Mouse (Mus musculus): ENCODE data around the gene Actn1. TPM values are rescaled to one million over a fixed set of nuclear protein-coding genes. Genes with fewer than 3 reads are reported as not detected.

Actn1 gene
- total RNA-seq, 2 experiments from 2014 or later, result 31.2 to 46.1 TPM

DNA sequence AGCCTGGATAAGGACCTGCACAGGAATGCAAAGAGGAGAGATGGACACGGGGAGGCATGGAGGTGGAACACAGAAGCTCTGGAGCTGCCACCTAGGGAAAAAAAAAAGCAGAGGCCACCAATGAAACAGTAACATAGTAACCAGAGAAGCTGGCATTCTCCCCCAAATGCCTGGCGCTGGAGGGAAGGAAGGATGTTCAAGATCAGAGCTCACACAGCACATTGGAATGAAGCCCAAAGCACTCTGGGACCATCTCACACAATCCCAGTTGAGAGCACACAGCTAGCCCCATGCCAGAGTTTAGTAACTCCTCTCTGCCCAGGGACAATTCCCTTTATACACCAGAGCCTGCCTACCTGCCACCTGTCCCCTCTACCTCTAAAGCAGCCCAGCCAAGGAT lies 34.1 kb downstream of the Actn1 start:
- DNase-seq, result no peak

DNA sequence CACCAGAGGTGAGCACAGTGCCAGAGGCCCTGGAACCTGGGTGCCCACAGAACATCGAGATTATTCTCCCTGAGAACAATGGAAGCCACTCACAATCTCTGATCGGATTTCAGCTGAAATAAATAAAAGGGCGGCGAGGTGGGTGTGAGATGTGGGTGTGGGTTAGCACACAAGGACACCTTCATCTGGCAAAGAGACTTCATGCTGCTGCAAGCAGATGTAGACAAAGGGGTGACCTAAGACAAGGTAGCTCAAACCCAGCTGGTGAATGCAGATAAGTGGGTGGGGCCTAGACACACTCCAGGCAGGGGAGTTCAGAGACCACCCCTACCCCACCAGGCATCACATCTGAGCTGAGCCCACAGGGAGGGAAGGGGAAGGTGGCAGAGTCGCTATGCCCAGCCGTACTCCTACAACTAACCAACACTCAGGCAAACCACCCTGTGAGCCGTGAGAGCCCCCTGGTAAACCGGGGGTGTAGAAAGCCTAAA lies 35.9 kb downstream of the Actn1 start:
- no peak for DNase-seq

- DNase-seq, result no peak
These were observed 36.7 kb downstream of the Actn1 start for GRCm38 (mm10) chr12:80223511-80223910.

- DNase-seq, result no peak
These were observed 37.7 kb downstream of the Actn1 start for GRCm38 (mm10) chr12:80222473-80222872.

DNA sequence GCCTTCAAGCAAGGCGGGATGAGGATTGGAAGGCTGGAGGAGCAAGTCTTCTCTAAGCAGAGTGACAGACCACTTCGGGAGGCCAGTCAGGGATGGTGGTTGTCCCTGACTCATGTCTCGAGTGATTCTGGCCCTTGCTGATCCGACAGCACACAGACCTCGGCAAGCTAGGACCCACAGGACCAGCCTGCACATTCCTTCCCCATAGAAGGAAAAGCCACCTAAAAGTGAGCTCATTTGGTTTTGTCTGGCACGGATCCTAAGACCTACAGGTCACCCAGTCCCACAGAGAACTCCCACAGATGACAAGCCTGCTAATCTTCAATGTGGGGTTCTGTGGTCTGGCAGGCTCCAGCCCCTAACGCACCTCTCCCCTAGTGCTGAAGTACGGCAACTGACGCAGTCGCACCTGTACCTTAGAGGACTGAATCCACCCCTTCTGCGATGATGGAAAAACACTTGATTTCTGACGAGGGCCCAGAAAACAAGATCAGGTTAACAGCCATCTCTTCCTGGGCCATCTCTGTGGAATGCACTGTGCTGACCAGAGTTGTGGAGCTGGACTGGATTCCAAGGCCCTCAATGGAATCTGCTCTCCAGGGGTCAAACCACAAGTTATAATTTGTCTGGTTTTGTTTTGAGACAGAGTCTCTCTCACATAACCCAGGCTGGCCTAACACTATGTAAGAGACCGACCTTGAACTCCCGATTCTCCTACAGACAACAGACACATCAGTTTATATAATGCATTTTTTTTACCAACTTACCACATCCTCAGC lies 39.7 kb downstream of the Actn1 start:
- no peak for DNase-seq

GRCm38 (mm10) chr12:80218784-80219183 lies 41.4 kb downstream of the Actn1 start:
- DNase-seq, result no peak

GRCm38 (mm10) chr12:80218045-80218611 lies 42.0 kb downstream of the Actn1 start:
- no peak for DNase-seq

- no peak for DNase-seq
These were observed 43.1 kb downstream of the Actn1 start for GRCm38 (mm10) chr12:80217049-80217448.

- no peak for DNase-seq
These were observed 43.8 kb downstream of the Actn1 start for GRCm38 (mm10) chr12:80216258-80216881.

- no peak for DNase-seq
These were observed 46.4 kb downstream of the Actn1 start for GRCm38 (mm10) chr12:80213810-80214209.

DNA sequence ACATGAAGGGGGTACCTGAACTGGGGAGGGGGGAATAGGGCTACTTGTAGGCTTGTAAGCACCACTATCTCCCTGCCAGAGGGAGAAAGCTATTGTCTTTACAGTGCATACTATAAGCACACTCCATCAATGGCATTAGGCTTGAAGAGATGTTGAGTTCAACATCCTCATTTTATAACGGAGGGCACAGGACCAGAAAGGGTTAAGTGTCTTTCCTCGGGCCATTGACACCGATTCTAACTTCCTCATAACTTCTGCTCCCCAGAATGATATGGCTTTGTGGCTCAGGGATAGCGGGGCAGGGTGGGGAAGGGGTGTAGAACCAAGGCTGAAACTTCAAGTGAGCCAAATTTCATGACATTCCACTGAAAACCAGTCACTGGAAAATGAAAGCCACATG lies 46.9 kb downstream of the Actn1 start:
- DNase-seq, result no peak

GRCm38 (mm10) chr12:80210791-80211612 lies 49.2 kb downstream of the Actn1 start:
- no peak for DNase-seq

GRCm38 (mm10) chr12:80209914-80210313 lies 50.3 kb downstream of the Actn1 start:
- DNase-seq, result no peak

- no peak for DNase-seq
These were observed 51.9 kb downstream of the Actn1 start for GRCm38 (mm10) chr12:80208126-80208820.

- no peak for DNase-seq
These were observed 56.9 kb downstream of the Actn1 start for GRCm38 (mm10) chr12:80203284-80203683.

DNA sequence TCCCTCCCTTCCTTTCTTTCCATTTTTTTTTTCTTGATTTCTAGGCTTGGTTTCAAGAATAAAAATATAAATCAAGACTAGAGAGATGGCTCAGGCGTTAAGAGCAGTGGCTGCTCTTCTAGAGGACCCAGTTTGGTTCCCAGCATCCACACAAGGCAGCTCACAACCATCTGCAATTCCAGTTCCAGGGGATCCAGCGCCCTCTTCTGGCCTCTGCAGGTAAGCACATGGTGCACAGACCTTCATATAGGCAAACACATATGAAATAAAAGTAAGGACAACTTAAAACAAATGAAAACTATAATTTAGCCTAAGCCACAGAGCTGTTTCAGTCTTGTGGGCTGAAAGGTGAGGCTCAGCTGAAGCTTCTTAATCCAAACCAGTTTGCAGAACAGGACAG lies 60.4 kb downstream of the Actn1 start:
- no peak for DNase-seq

GRCm38 (mm10) chr12:80198487-80198886 lies 61.7 kb downstream of the Actn1 start:
- peak; percentile 74 to 86 for DNase-seq

DNA sequence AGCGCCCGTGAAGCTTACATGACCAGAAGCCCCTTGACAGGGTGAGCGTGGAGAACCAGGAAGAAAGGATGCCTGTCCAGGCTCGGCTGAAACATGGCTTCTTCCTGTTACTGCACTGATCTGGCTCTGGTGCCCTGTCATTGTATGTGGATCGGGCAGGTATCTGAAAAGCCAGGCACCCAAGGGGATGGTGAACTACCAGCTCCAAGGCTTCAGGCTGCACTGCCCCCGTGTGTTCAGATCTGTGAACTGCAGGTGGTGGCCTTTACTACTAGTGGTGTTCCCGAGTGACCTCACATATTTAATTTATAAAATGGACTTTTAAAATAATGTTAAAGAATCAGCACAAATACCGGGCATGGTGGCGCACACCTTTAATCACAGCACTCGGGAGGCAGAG lies 62.8 kb downstream of the Actn1 start:
- DNase-seq, result peak; percentile 49 to 66

GRCm38 (mm10) chr12:80191806-80192205 lies 68.4 kb downstream of the Actn1 start:
- DNase-seq, result no peak

- no peak for DNase-seq
These were observed 68.8 kb downstream of the Actn1 start for GRCm38 (mm10) chr12:80191371-80191770.

GRCm38 (mm10) chr12:80190915-80191314 lies 69.3 kb downstream of the Actn1 start:
- no peak for DNase-seq

GRCm38 (mm10) chr12:80184041-80184440 lies 76.1 kb downstream of the Actn1 start:
- DNase-seq, result peak in 1 of 2 experiments; percentile 50
